Mouse (Mus musculus) lung, postnatal 25 days (tissue): ENCODE measurements around the gene Phc3.
A peak's percentile ranks its signal among the peaks of the same experiment; 100 is the strongest.
"Not testable (repeated sequence)": the region's sequence is repeated elsewhere in the genome, so short reads cannot be mapped to it uniquely, and the experiment has no call there.

Experiments
- DNase-seq: peaks from one replicate; pipeline ENCODE4 v3.0.0; 2022; ENCODE audit warnings: low spot score

Gene Phc3

GRCm38 (mm10) chr3:30868625-30869024, 100.6 kb downstream of the Phc3 start:
- DNase-seq: no peak

GRCm38 (mm10) chr3:30868176-30868575, 101.0 kb downstream of the Phc3 start:
- DNase-seq: no peak

GRCm38 (mm10) chr3:30864640-30865039, 104.6 kb downstream of the Phc3 start:
- peak; percentile 27 for DNase-seq

- DNase-seq: no peak
Observed at GRCm38 (mm10) chr3:30863712-30864435, 105.3 kb downstream of the Phc3 start.

- DNase-seq: no peak
Observed at GRCm38 (mm10) chr3:30860705-30861104, 108.5 kb downstream of the Phc3 start.

- not testable (repeated sequence) for DNase-seq
Observed at GRCm38 (mm10) chr3:30859599-30859998, 109.6 kb downstream of the Phc3 start.

GRCm38 (mm10) chr3:30855604-30856458, 113.4 kb downstream of the Phc3 start, which contains the start of gene Gpr160:
Gene Gpr160, plus strand, starts transcription at chr3:30855950.
- DNase-seq: peak; percentile 71

- no peak for DNase-seq
Observed at GRCm38 (mm10) chr3:30853596-30853995, 115.6 kb downstream of the Phc3 start.

- DNase-seq: no peak
Observed at GRCm38 (mm10) chr3:30851422-30851821, 117.8 kb downstream of the Phc3 start.
